Mouse (Mus musculus): ENCODE results near the gene Gsg1l. TPM values are rescaled to one million over a fixed set of nuclear protein-coding genes. Genes with fewer than 3 reads are reported as not detected.

The Gsg1l gene
- polyA plus RNA-seq, 2 experiments: 0.07 TPM; not detected in 1

DNA sequence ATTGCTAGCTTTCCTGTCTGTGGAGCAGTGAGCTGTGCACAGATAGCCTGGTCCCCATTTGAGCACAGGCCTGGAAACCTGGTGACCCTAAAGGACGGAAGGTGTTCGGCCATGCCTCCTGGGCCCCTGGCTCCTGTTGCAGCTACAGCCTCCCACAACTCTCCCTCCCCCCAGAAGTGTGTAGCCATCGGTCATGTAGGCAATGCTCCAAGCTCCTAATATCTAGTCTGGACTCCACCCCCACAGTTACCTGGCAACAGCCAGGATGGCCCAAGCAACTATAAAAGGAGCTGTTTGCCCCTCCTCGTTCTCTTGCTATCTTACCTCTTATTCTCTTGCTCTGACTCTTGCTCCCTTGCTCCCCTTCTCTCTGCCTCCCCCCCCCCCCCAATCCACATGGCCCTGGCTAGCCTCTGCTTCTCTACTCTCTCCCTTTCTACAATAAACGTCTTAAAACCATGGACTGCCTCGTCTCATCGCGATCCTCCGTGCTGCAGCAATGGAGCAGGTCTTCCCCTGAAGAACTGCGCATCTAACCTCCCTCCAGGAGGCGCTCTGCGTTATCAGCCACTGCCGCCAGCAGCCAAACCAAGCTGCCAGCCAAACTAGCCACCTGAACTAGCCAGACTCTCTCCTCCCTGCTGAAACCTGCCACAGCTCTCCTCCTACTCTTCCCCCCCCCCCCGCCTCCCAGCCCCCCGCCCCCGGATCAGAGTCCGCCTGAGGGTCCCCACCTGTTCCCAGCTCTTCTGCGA, 122.7 kb downstream of the Gsg1l start:
- no peaks in the 10 kb centered on the region for H3K4me1 ChIP-seq (replicated peaks; ENCODE audit: control insufficient read depth in 2 of 2, insufficient read depth in 2 of 2, low read length in 1 of 2)
- no peak overlapping the region for H3K4me3 ChIP-seq (ENCODE audit: insufficient read depth in 1 of 2, low read depth in 2 of 2, low read length in 2 of 2)
- DNase-seq (ENCODE audit: low read depth in 3 of 3, low spot score in 3 of 3): no peak
- ATAC-seq (ENCODE audit: insufficient read depth): no peak
- no peak overlapping the region for H3K4me2 ChIP-seq (ENCODE audit: low read depth)
- no peaks in the 10 kb centered on the region for H3K27me3 ChIP-seq (ENCODE audit: control insufficient read depth, insufficient read depth, low read length)
- H3K9me3 ChIP-seq (ENCODE audit: control insufficient read depth, low read length): no peaks in the 10 kb centered on the region
- no peak for TF ChIP-seq EP300 (IDR thresholded peaks at IDR 0.05; ENCODE audit: low read depth)
- peak; percentile 49 for TF ChIP-seq CTCF (IDR thresholded peaks at IDR 0.05; ENCODE audit: low read depth)
- H3K27ac ChIP-seq: no peak overlapping the region
- 47% methylated on average over 16 of the region's 18 CpGs for WGBS (ENCODE audit: insufficient replicate concordance)
- no peak overlapping the region for H3K9ac ChIP-seq (replicated peaks)
- no peaks in the 10 kb centered on the region for H3K36me3 ChIP-seq (replicated peaks; ENCODE audit: control insufficient read depth, insufficient read depth, low read depth)

DNA sequence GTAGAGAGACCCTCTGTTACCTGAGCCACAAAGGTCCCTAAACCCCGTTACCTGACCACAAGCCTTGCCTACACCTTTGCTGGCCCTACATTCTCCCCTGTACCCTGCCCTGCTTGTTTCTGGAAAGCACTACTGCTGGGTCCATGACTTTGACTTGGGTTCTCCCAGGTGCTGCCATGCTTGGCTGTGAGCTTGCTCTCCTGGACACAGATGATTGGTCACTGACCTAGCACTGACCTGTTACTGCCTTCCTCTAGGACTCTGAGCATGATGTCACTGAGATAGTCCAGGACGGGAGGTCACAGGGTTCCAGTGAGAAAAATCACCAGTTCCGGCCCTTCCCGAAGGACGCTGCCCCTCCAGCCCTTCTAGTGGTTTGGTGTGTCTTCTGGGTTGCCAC, 123.4 kb downstream of the Gsg1l start:
- no peak overlapping the region for H3K9ac ChIP-seq (replicated peaks)
- no peaks in the 10 kb centered on the region for H3K27me3 ChIP-seq (ENCODE audit: control insufficient read depth, insufficient read depth, low read length)
- H3K4me1 ChIP-seq (replicated peaks; ENCODE audit: control insufficient read depth in 2 of 2, insufficient read depth in 2 of 2, low read length in 1 of 2): no peaks in the 10 kb centered on the region
- no peak overlapping the region for H3K4me2 ChIP-seq (ENCODE audit: low read depth)
- 66% methylated on average over 5 of the region's 5 CpGs for WGBS (ENCODE audit: insufficient replicate concordance)
- H3K4me3 ChIP-seq (ENCODE audit: insufficient read depth in 1 of 2, low read depth in 2 of 2, low read length in 2 of 2): no peak overlapping the region
- ATAC-seq (ENCODE audit: insufficient read depth): no peak
- no peak for TF ChIP-seq EP300 (IDR thresholded peaks at IDR 0.05; ENCODE audit: low read depth)
- no peak for DNase-seq (ENCODE audit: low read depth in 3 of 3, low spot score in 3 of 3)
- no peak overlapping the region for H3K27ac ChIP-seq
- H3K36me3 ChIP-seq (replicated peaks; ENCODE audit: control insufficient read depth, insufficient read depth, low read depth): no peaks in the 10 kb centered on the region
- no peaks in the 10 kb centered on the region for H3K9me3 ChIP-seq (ENCODE audit: control insufficient read depth, low read length)

DNA sequence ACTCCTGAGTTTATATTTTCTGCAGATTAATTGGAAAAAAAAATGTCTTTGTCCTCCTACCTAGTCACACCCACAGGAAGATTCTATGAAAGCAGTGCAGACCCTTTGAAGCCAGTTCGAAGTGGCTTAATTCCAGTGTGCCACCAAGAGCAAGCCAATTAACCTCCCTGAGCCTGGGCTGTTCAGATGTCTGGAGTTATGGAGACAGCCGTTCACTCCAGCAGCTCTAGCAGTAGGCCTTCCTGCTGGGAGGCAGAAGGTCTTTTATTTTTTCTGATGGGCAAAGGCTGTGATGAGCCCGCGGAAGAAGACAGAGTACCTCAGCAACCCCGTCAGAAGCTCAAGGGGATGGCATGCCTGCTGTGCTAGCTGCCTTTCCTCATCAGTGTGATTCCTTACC, 127.2 kb downstream of the Gsg1l start:
- no peak for DNase-seq (ENCODE audit: low read depth in 3 of 3, low spot score in 3 of 3)

DNA sequence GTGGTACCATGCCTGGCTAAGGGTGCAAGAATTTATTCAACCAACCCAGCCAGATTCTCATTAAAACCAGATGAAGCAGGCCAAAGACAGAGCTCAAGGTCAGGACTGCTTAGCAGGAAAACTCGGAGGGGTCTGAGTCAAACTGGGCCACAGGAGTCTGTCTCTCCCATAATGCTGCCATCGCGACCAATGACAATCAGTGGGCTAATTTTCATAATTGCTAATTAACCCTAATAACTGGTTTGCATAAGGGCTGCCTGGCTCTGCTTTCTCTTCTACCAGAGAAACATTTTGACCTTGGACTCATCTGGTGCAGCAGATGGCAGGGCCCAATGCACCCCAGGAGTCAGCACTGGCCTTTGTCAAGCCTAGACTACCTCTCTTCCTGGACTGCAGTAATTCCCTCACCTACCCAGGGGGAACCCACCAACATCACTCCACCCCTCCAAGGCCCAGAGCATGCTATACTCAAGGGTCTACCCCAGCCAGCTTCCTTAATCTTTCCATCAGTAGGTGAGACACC, 127.8 kb downstream of the Gsg1l start:
- WGBS (ENCODE audit: insufficient replicate concordance): 67% methylated on average over 3 of the region's 3 CpGs
- Histone ChIP-seq H3K27me3 (ENCODE audit: control insufficient read depth, insufficient read depth, low read length) (no peaks in the 10 kb centered on the region), H3K4me1 (replicated peaks; ENCODE audit: control insufficient read depth in 2 of 2, insufficient read depth in 2 of 2, low read length in 1 of 2) (peaks cover 0 to 3% of the 10 kb centered on the region in 2 experiments; a peak in 1 of 4 replicates), H3K9ac (replicated peaks) (no peak overlapping the region), H3K4me2 (ENCODE audit: low read depth) (no peak overlapping the region), H3K36me3 (replicated peaks; ENCODE audit: control insufficient read depth, insufficient read depth, low read depth) (no peaks in the 10 kb centered on the region), H3K27ac (no peak overlapping the region), H3K9me3 (ENCODE audit: control insufficient read depth, low read length) (no peaks in the 10 kb centered on the region), H3K4me3 (ENCODE audit: insufficient read depth in 1 of 2, low read depth in 2 of 2, low read length in 2 of 2) (no peak overlapping the region)
- TF ChIP-seq CTCF (IDR thresholded peaks at IDR 0.05; ENCODE audit: low read depth) (no peak), EP300 (IDR thresholded peaks at IDR 0.05; ENCODE audit: low read depth) (no peak)
- ATAC-seq (ENCODE audit: insufficient read depth) (no peak), DNase-seq (ENCODE audit: low read depth in 3 of 3, low spot score in 3 of 3) (no peak)

More for the DNA sequence above, 127.2 kb downstream of the Gsg1l start:
- Histone ChIP-seq H3K4me2 (ENCODE audit: low read depth) (no peak overlapping the region), H3K4me3 (ENCODE audit: insufficient read depth in 1 of 2, low read depth in 2 of 2, low read length in 2 of 2) (no peak overlapping the region), H3K9ac (replicated peaks) (no peak overlapping the region), H3K36me3 (replicated peaks; ENCODE audit: control insufficient read depth, insufficient read depth, low read depth) (no peaks in the 10 kb centered on the region), H3K27ac (no peak overlapping the region), H3K27me3 (ENCODE audit: control insufficient read depth, insufficient read depth, low read length) (no peaks in the 10 kb centered on the region), H3K4me1 (replicated peaks; ENCODE audit: control insufficient read depth in 2 of 2, insufficient read depth in 2 of 2, low read length in 1 of 2) (peaks cover 0 to 3% of the 10 kb centered on the region in 2 experiments; a peak in 1 of 4 replicates), H3K9me3 (ENCODE audit: control insufficient read depth, low read length) (no peaks in the 10 kb centered on the region)
- no peak for TF ChIP-seq EP300 (IDR thresholded peaks at IDR 0.05; ENCODE audit: low read depth)
- no peak for TF ChIP-seq CTCF (IDR thresholded peaks at IDR 0.05; ENCODE audit: low read depth)
- ATAC-seq (ENCODE audit: insufficient read depth): no peak
- WGBS (ENCODE audit: insufficient replicate concordance): 71% methylated on average over 5 of the region's 5 CpGs

DNA sequence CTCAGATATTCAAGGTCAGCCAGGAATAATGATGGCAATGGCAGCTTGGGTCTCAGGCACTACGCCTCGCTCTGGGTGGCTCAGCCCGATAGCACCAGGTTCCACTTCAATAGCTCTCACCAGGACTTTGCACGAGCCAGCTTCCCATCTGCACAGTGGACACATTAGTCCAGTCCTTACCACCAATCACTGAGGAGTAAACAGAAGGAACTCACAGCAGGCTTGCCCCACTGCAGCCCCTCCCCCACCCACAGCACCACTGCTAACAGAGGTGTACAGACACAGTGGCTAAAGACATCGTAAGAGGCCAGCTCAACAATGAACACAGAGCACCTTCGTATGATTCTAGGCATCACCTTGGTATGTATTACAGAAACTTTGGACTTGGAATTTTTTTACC, 128.4 kb downstream of the Gsg1l start:
- DNase-seq (ENCODE audit: low read depth in 3 of 3, low spot score in 3 of 3) (no peak), ATAC-seq (ENCODE audit: insufficient read depth) (no peak)
- no peak overlapping the region for H3K27ac ChIP-seq
- H3K27me3 ChIP-seq (ENCODE audit: control insufficient read depth, insufficient read depth, low read length): no peaks in the 10 kb centered on the region
- no peak overlapping the region for H3K9ac ChIP-seq (replicated peaks)
- H3K4me2 ChIP-seq (ENCODE audit: low read depth): no peak overlapping the region
- 72% methylated on average over 6 of the region's 6 CpGs for WGBS (ENCODE audit: insufficient replicate concordance)
- H3K36me3 ChIP-seq (replicated peaks; ENCODE audit: control insufficient read depth, insufficient read depth, low read depth): no peaks in the 10 kb centered on the region
- H3K4me1 ChIP-seq (replicated peaks; ENCODE audit: control insufficient read depth in 2 of 2, insufficient read depth in 2 of 2, low read length in 1 of 2): peaks cover 0 to 3% of the 10 kb centered on the region in 2 experiments; a peak in 1 of 4 replicates
- no peaks in the 10 kb centered on the region for H3K9me3 ChIP-seq (ENCODE audit: control insufficient read depth, low read length)
- H3K4me3 ChIP-seq (ENCODE audit: insufficient read depth in 1 of 2, low read depth in 2 of 2, low read length in 2 of 2): no peak overlapping the region
- no peak for TF ChIP-seq CTCF (IDR thresholded peaks at IDR 0.05; ENCODE audit: low read depth)
- no peak for TF ChIP-seq EP300 (IDR thresholded peaks at IDR 0.05; ENCODE audit: low read depth)

Measured in liver, embryonic 14.5 days (tissue).